Mouse (Mus musculus): ENCODE measurements at regions not wholly inside any gene's neighbourhood (a gene's known extent, or its start where the extent isn't known, plus 50 kb on each side); places are given as distances from the start of the nearest gene placed in this dataset.

- 85% methylated on average over 3 of the region's 3 CpGs for WGBS
- no peak overlapping the region for H3K27ac ChIP-seq (ENCODE audit: insufficient read depth, low read depth, low read length)
- TF ChIP-seq POLR2A (IDR thresholded peaks at IDR 0.05; ENCODE audit: low read depth, low read length): no peak
- no peak for TF ChIP-seq CTCF (conservative IDR thresholded peaks at IDR 0.05; ENCODE audit: insufficient read depth, insufficient read length, low read depth, low read length)
Measured at GRCm38 (mm10) chr3:144137483-144137882, 67.5 kb downstream of the Lmo4 start.

GRCm38 (mm10) chr3:144136432-144136831, 68.6 kb downstream of the Lmo4 start:
- Histone ChIP-seq H3K27me3 (replicated peaks; ENCODE audit: control insufficient read depth, insufficient read depth, low read length) (no peaks in the 10 kb centered on the region), H3K36me3 (ENCODE audit: control insufficient read depth, insufficient read depth, low read length) (no peaks in the 10 kb centered on the region), H3K27ac (ENCODE audit: insufficient read depth, low read depth, low read length) (no peak overlapping the region), H3K4me3 (ENCODE audit: insufficient read depth, low read depth, low read length) (no peak overlapping the region), H3K4me1 (ENCODE audit: control insufficient read depth, insufficient read depth, low read length) (no peaks in the 10 kb centered on the region)
- WGBS: 77% methylated on average over 2 of the region's 2 CpGs
- TF ChIP-seq CTCF (conservative IDR thresholded peaks at IDR 0.05; ENCODE audit: insufficient read depth, insufficient read length, low read depth, low read length): no peak
- TF ChIP-seq POLR2A (IDR thresholded peaks at IDR 0.05; ENCODE audit: low read depth, low read length): no peak
- no peak for DNase-seq

More at GRCm38 (mm10) chr3:144137483-144137882, 67.5 kb downstream of the Lmo4 start:
- DNase-seq: no peak
- Histone ChIP-seq H3K27me3 (replicated peaks; ENCODE audit: control insufficient read depth, insufficient read depth, low read length) (no peaks in the 10 kb centered on the region), H3K36me3 (ENCODE audit: control insufficient read depth, insufficient read depth, low read length) (no peaks in the 10 kb centered on the region), H3K4me1 (ENCODE audit: control insufficient read depth, insufficient read depth, low read length) (no peaks in the 10 kb centered on the region), H3K4me3 (ENCODE audit: insufficient read depth, low read depth, low read length) (no peak overlapping the region)

GRCm38 (mm10) chr3:144135646-144136045, 69.4 kb downstream of the Lmo4 start:
- WGBS: 95% methylated on average over 6 of the region's 6 CpGs
- DNase-seq: no peak
- Histone ChIP-seq H3K4me3 (ENCODE audit: insufficient read depth, low read depth, low read length) (no peak overlapping the region), H3K36me3 (ENCODE audit: control insufficient read depth, insufficient read depth, low read length) (no peaks in the 10 kb centered on the region), H3K4me1 (ENCODE audit: control insufficient read depth, insufficient read depth, low read length) (no peaks in the 10 kb centered on the region), H3K27me3 (replicated peaks; ENCODE audit: control insufficient read depth, insufficient read depth, low read length) (no peaks in the 10 kb centered on the region), H3K27ac (ENCODE audit: insufficient read depth, low read depth, low read length) (no peak overlapping the region)
- TF ChIP-seq CTCF (conservative IDR thresholded peaks at IDR 0.05; ENCODE audit: insufficient read depth, insufficient read length, low read depth, low read length) (no peak), POLR2A (IDR thresholded peaks at IDR 0.05; ENCODE audit: low read depth, low read length) (no peak)

- H3K27me3 ChIP-seq (replicated peaks; ENCODE audit: control insufficient read depth, insufficient read depth, low read length): no peaks in the 10 kb centered on the region
- DNase-seq: no peak
- no peaks in the 10 kb centered on the region for H3K4me1 ChIP-seq (ENCODE audit: control insufficient read depth, insufficient read depth, low read length)
- H3K36me3 ChIP-seq (ENCODE audit: control insufficient read depth, insufficient read depth, low read length): no peaks in the 10 kb centered on the region
- no peak for TF ChIP-seq POLR2A (IDR thresholded peaks at IDR 0.05; ENCODE audit: low read depth, low read length)
- TF ChIP-seq CTCF (conservative IDR thresholded peaks at IDR 0.05; ENCODE audit: insufficient read depth, insufficient read length, low read depth, low read length): no peak
- no peak overlapping the region for H3K4me3 ChIP-seq (ENCODE audit: insufficient read depth, low read depth, low read length)
- H3K27ac ChIP-seq (ENCODE audit: insufficient read depth, low read depth, low read length): no peak overlapping the region
- WGBS: 97% methylated on average over 4 of the region's 4 CpGs
Measured at GRCm38 (mm10) chr3:144128042-144128441, 77.0 kb downstream of the Lmo4 start.

DNA sequence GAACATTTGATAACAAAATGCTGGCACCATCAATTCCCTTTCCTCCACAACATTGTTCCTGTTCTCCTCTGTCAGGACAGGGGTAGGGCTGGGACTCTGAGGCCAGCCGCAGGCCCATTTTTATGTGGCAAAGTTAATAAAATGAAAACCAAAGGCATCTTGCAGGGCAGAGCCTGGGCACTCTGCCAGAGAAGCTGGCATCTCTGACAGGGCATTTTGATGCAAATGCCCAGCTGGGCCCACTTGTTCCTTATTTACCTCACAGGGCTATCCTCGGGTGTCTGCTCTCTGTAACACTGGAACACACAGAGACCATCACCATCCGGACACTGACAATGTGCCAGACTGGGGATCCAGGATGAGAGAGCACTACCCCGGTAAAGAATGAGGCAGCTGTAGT, 80.7 kb downstream of the Lmo4 start:
- Histone ChIP-seq H3K27me3 (replicated peaks; ENCODE audit: control insufficient read depth, insufficient read depth, low read length) (no peaks in the 10 kb centered on the region), H3K4me1 (ENCODE audit: control insufficient read depth, insufficient read depth, low read length) (no peaks in the 10 kb centered on the region), H3K36me3 (ENCODE audit: control insufficient read depth, insufficient read depth, low read length) (no peaks in the 10 kb centered on the region), H3K4me3 (ENCODE audit: insufficient read depth, low read depth, low read length) (no peak overlapping the region), H3K27ac (ENCODE audit: insufficient read depth, low read depth, low read length) (no peak overlapping the region)
- DNase-seq: no peak
- TF ChIP-seq POLR2A (IDR thresholded peaks at IDR 0.05; ENCODE audit: low read depth, low read length): no peak
- TF ChIP-seq CTCF (conservative IDR thresholded peaks at IDR 0.05; ENCODE audit: insufficient read depth, insufficient read length, low read depth, low read length): no peak
- WGBS: 69% methylated on average over 4 of the region's 4 CpGs

- no peaks in the 10 kb centered on the region for H3K36me3 ChIP-seq (ENCODE audit: control insufficient read depth, insufficient read depth, low read length)
- 80% methylated on average over 6 of the region's 6 CpGs for WGBS
- no peaks in the 10 kb centered on the region for H3K4me1 ChIP-seq (ENCODE audit: control insufficient read depth, insufficient read depth, low read length)
Measured at GRCm38 (mm10) chr3:144123361-144124072, 81.5 kb downstream of the Lmo4 start.

DNA sequence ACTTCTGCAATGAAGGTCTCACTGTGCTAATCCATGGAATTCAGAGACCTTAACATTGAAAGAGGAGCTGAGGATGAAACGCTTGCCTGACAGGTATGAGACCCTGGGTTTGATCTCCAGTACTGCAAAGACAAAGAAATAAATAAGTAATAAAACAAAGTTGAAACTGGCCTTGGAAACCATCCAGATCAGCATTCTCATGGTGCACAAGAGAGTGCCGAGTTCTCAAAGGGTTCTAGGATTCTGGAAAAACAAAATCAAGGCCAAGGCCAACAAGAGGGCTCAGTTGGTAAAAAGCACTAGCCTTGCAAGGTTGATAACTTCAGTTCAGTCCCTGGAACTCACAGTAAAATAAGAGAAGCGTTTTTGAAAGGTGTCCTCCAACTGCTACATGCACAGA, 85.9 kb downstream of the Lmo4 start:
- TF ChIP-seq POLR2A (IDR thresholded peaks at IDR 0.05; ENCODE audit: low read depth, low read length) (no peak), CTCF (conservative IDR thresholded peaks at IDR 0.05; ENCODE audit: insufficient read depth, insufficient read length, low read depth, low read length) (no peak)
- H3K27ac ChIP-seq (ENCODE audit: insufficient read depth, low read depth, low read length): no peak overlapping the region
- no peaks in the 10 kb centered on the region for H3K4me1 ChIP-seq (ENCODE audit: control insufficient read depth, insufficient read depth, low read length)
- H3K4me3 ChIP-seq (ENCODE audit: insufficient read depth, low read depth, low read length): no peak overlapping the region
- H3K36me3 ChIP-seq (ENCODE audit: control insufficient read depth, insufficient read depth, low read length): no peaks in the 10 kb centered on the region
- no peaks in the 10 kb centered on the region for H3K27me3 ChIP-seq (replicated peaks; ENCODE audit: control insufficient read depth, insufficient read depth, low read length)
- 66% methylated on average over 3 of the region's 3 CpGs for WGBS
- DNase-seq: no peak

More at GRCm38 (mm10) chr3:144123361-144124072, 81.5 kb downstream of the Lmo4 start:
- no peak for DNase-seq
- no peak for TF ChIP-seq CTCF (conservative IDR thresholded peaks at IDR 0.05; ENCODE audit: insufficient read depth, insufficient read length, low read depth, low read length)
- TF ChIP-seq POLR2A (IDR thresholded peaks at IDR 0.05; ENCODE audit: low read depth, low read length): no peak
- H3K27me3 ChIP-seq (replicated peaks; ENCODE audit: control insufficient read depth, insufficient read depth, low read length): no peaks in the 10 kb centered on the region
- H3K27ac ChIP-seq (ENCODE audit: insufficient read depth, low read depth, low read length): no peak overlapping the region
- H3K4me3 ChIP-seq (ENCODE audit: insufficient read depth, low read depth, low read length): no peak overlapping the region

All from kidney, adult 2 months (tissue).